Mouse (Mus musculus): ENCODE data around the gene Bckdha.

GRCm38 (mm10) chr7:25600666-25601065, 58.1 kb downstream of the Bckdha start:
- TF ChIP-seq GATA1 (IDR thresholded peaks at IDR 0.05; ENCODE audit: low read length), result no peak
- TF ChIP-seq TAL1 (IDR thresholded peaks at IDR 0.05; ENCODE audit: low read length), result no peak

Data from erythroblast, embryonic 14.5 days (primary cell).